Mouse (Mus musculus) urinary bladder, postnatal 36 days (tissue): Measurements from ENCODE around the gene Itgb2l.

Source experiments
- DNase-seq, 2 experiments: peaks; one replicate each; pipeline ENCODE4 v3.0.0; 2022; ENCODE audit warnings: low spot score in 2 of 2, mixed read lengths in 1 of 2

The Itgb2l gene

GRCm38 (mm10) chr16:96429046-96429445 lies 14.4 kb downstream of the Itgb2l start:
- DNase-seq, result no peak

- no peak for DNase-seq
Measured at GRCm38 (mm10) chr16:96426671-96427070, 16.7 kb downstream of the Itgb2l start.

- DNase-seq, result no peak
Measured at GRCm38 (mm10) chr16:96425044-96425443, 18.4 kb downstream of the Itgb2l start.

GRCm38 (mm10) chr16:96408064-96408465 lies 35.4 kb downstream of the Itgb2l start:
- no peak for DNase-seq

- DNase-seq, result no peak
Measured at GRCm38 (mm10) chr16:96406312-96406711, 37.1 kb downstream of the Itgb2l start.

- no peak for DNase-seq
Measured at GRCm38 (mm10) chr16:96402294-96402693, 41.1 kb downstream of the Itgb2l start.

GRCm38 (mm10) chr16:96400046-96400445 lies 43.4 kb downstream of the Itgb2l start:
- no peak for DNase-seq

GRCm38 (mm10) chr16:96398806-96399205 lies 44.6 kb downstream of the Itgb2l start:
- no peak for DNase-seq

- DNase-seq, result no peak
Measured at GRCm38 (mm10) chr16:96396013-96396650, 47.3 kb downstream of the Itgb2l start.

GRCm38 (mm10) chr16:96395516-96395915 lies 47.9 kb downstream of the Itgb2l start:
- no peak for DNase-seq

GRCm38 (mm10) chr16:96391070-96391469 lies 52.3 kb downstream of the Itgb2l start:
- no peak for DNase-seq

- no peak for DNase-seq
Measured at GRCm38 (mm10) chr16:96388481-96388880, 54.9 kb downstream of the Itgb2l start.

- no peak for DNase-seq
Measured at GRCm38 (mm10) chr16:96387685-96388371, 55.6 kb downstream of the Itgb2l start.

- DNase-seq, result no peak
Measured at GRCm38 (mm10) chr16:96384741-96385140, 58.7 kb downstream of the Itgb2l start.

GRCm38 (mm10) chr16:96382496-96383181 lies 60.8 kb downstream of the Itgb2l start:
- peak in 1 of 2 experiments; percentile 50 for DNase-seq

GRCm38 (mm10) chr16:96381435-96381834 lies 62.0 kb downstream of the Itgb2l start:
- DNase-seq, result no peak

GRCm38 (mm10) chr16:96378111-96378510 lies 65.3 kb downstream of the Itgb2l start:
- no peak for DNase-seq

GRCm38 (mm10) chr16:96376342-96376741 lies 67.1 kb downstream of the Itgb2l start:
- no peak for DNase-seq

- DNase-seq, result no peak
Measured at GRCm38 (mm10) chr16:96375538-96375937, 67.9 kb downstream of the Itgb2l start.

- DNase-seq, result no peak
Measured at GRCm38 (mm10) chr16:96372752-96373118, 70.7 kb downstream of the Itgb2l start.
